Mouse (Mus musculus): ENCODE data around the gene Gpam. TPM values are rescaled to one million over a fixed set of nuclear protein-coding genes. Genes with fewer than 3 reads are reported as not detected.
A peak's percentile ranks its signal among the peaks of the same experiment; 100 is the strongest.

Gpam gene
- total and polyA plus RNA-seq, 3 experiments: 10.3 to 26.7 (median 24.8) TPM

DNA sequence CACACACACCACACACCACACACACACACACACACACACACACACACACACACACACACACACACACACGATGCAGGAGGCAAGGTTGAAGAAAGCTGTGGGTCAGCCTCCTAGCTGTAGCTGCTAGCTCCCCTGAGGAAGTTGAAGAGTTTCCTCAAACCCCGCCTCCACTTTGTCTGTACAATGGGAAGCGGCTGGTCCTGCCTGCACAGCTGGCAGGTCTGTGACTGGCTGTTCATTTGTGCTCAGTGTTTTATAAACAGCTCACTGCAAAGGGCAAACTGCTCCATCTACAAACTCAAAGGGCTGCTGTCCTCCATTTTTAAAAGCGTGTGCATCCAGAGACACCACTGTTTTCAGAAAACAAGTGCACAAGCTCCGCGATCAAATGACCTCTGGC, 63.8 kb downstream of the Gpam start:
- TF ChIP-seq TAL1 (conservative IDR thresholded peaks at IDR 0.05; ENCODE audit: low read depth, low read length): no peak
- no peak for TF ChIP-seq CTCF (IDR thresholded peaks at IDR 0.05; ENCODE audit: low read depth, low read length)
- no peak for TF ChIP-seq POLR2AphosphoS5 (IDR thresholded peaks at IDR 0.05; ENCODE audit: insufficient replicate concordance, low read depth, low read length)
- no peak for TF ChIP-seq GATA1 (IDR thresholded peaks at IDR 0.05; ENCODE audit: borderline replicate concordance, low read length)
- no peak for TF ChIP-seq GATA2 (IDR thresholded peaks at IDR 0.05; ENCODE audit: borderline replicate concordance, low read depth, low read length)
- Histone ChIP-seq H3K9me3 (replicated peaks) (0 out of 2 replicates have a peak, but pooled peaks cover 2% of the 10 kb centered on the region), H3K27me3 (ENCODE audit: insufficient read depth, low read length) (peaks cover 7% of the 10 kb centered on the region; the same call in 1 of the 2 replicates), H3K4me1 (ENCODE audit: insufficient read depth, low read depth, low read length) (no peaks in the 10 kb centered on the region; the same call in 1 of the 2 replicates), H3K4me3 (ENCODE audit: low read depth, low read length) (no peak overlapping the region), H3K36me3 (replicated peaks) (peaks cover 24% of the 10 kb centered on the region)
- DNase-seq (ENCODE audit: low spot score): no peak
- ATAC-seq (ENCODE audit: extremely low read depth, insufficient number of reproducible peaks, low FRiP score, poor library complexity, severe bottlenecking): peak; percentile 34; the same call in 1 of the 2 replicates

GRCm38 (mm10) chr19:55062501-55062900, 64.5 kb downstream of the Gpam start:
- DNase-seq (ENCODE audit: low spot score) (no peak), ATAC-seq (ENCODE audit: extremely low read depth, insufficient number of reproducible peaks, low FRiP score, poor library complexity, severe bottlenecking) (no peak)
- Histone ChIP-seq H3K36me3 (replicated peaks) (peaks cover 18% of the 10 kb centered on the region), H3K4me1 (ENCODE audit: insufficient read depth, low read depth, low read length) (no peaks in the 10 kb centered on the region; the same call in 1 of the 2 replicates), H3K4me3 (ENCODE audit: low read depth, low read length) (no peak overlapping the region), H3K27me3 (ENCODE audit: insufficient read depth, low read length) (peaks cover 7% of the 10 kb centered on the region; the same call in 1 of the 2 replicates), H3K9me3 (replicated peaks) (0 out of 2 replicates have a peak, but pooled peaks cover 2% of the 10 kb centered on the region)
- TF ChIP-seq CTCF (IDR thresholded peaks at IDR 0.05; ENCODE audit: low read depth, low read length): no peak
- TF ChIP-seq GATA1 (IDR thresholded peaks at IDR 0.05; ENCODE audit: borderline replicate concordance, low read length): no peak

GRCm38 (mm10) chr19:55061951-55062350, 65.1 kb downstream of the Gpam start:
- DNase-seq (ENCODE audit: low spot score) (peak; percentile 31), ATAC-seq (ENCODE audit: extremely low read depth, insufficient number of reproducible peaks, low FRiP score, poor library complexity, severe bottlenecking) (no peak)
- Histone ChIP-seq H3K4me1 (ENCODE audit: insufficient read depth, low read depth, low read length) (no peaks in the 10 kb centered on the region; the same call in 1 of the 2 replicates), H3K4me3 (ENCODE audit: low read depth, low read length) (no peak overlapping the region), H3K36me3 (replicated peaks) (peaks cover 13% of the 10 kb centered on the region), H3K27me3 (ENCODE audit: insufficient read depth, low read length) (peaks cover 7% of the 10 kb centered on the region; the same call in 1 of the 2 replicates), H3K9me3 (replicated peaks) (0 out of 2 replicates have a peak, but pooled peaks cover 2% of the 10 kb centered on the region)
- TF ChIP-seq POLR2AphosphoS5 (IDR thresholded peaks at IDR 0.05; ENCODE audit: insufficient replicate concordance, low read depth, low read length): no peak
- TF ChIP-seq GATA1 (IDR thresholded peaks at IDR 0.05; ENCODE audit: borderline replicate concordance, low read length): no peak
- no peak for TF ChIP-seq TAL1 (conservative IDR thresholded peaks at IDR 0.05; ENCODE audit: low read depth, low read length)
- TF ChIP-seq CTCF (IDR thresholded peaks at IDR 0.05; ENCODE audit: low read depth, low read length): no peak
- TF ChIP-seq GATA2 (IDR thresholded peaks at IDR 0.05; ENCODE audit: borderline replicate concordance, low read depth, low read length): no peak

DNA sequence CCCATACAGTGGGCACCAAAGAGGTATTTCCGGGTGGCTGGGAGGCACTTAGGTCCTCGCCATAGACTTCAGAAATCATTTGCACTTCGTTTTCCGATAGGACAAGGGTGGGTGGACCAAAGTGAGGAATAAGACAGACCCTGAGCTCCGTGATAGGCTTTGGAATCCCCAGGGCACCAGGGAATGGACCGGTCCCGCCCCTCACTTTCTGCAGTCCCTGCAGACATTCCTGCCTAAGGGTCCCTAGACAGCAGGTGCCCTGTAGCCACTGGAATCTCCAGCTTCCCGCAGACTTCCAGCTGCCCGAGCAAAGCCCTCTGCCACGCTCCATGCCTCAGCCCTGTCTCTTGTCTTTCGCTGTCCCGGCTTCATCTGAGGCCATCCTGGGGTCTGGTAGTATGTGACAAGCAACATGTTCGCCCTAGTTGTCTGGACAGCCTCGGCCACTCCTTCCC, 65.6 kb downstream of the Gpam start:
- Histone ChIP-seq H3K4me1 (ENCODE audit: insufficient read depth, low read depth, low read length) (no peaks in the 10 kb centered on the region; the same call in 1 of the 2 replicates), H3K27me3 (ENCODE audit: insufficient read depth, low read length) (peaks cover 7% of the 10 kb centered on the region; the same call in 1 of the 2 replicates), H3K4me3 (ENCODE audit: low read depth, low read length) (no peak overlapping the region), H3K9me3 (replicated peaks) (0 out of 2 replicates have a peak, but pooled peaks cover 2% of the 10 kb centered on the region), H3K36me3 (replicated peaks) (peaks cover 8% of the 10 kb centered on the region)
- ATAC-seq (ENCODE audit: extremely low read depth, insufficient number of reproducible peaks, low FRiP score, poor library complexity, severe bottlenecking) (no peak), DNase-seq (ENCODE audit: low spot score) (no peak)
- TF ChIP-seq TAL1 (conservative IDR thresholded peaks at IDR 0.05; ENCODE audit: low read depth, low read length) (no peak), POLR2AphosphoS5 (IDR thresholded peaks at IDR 0.05; ENCODE audit: insufficient replicate concordance, low read depth, low read length) (no peak), CTCF (IDR thresholded peaks at IDR 0.05; ENCODE audit: low read depth, low read length) (no peak), GATA1 (IDR thresholded peaks at IDR 0.05; ENCODE audit: borderline replicate concordance, low read length) (no peak), GATA2 (IDR thresholded peaks at IDR 0.05; ENCODE audit: borderline replicate concordance, low read depth, low read length) (no peak)

- Histone ChIP-seq H3K4me1 (ENCODE audit: insufficient read depth, low read depth, low read length) (no peaks in the 10 kb centered on the region; the same call in 1 of the 2 replicates), H3K27me3 (ENCODE audit: insufficient read depth, low read length) (peaks cover 7% of the 10 kb centered on the region; the same call in 1 of the 2 replicates), H3K36me3 (replicated peaks) (peaks cover 3% of the 10 kb centered on the region), H3K9me3 (replicated peaks) (0 out of 2 replicates have a peak, but pooled peaks cover 2% of the 10 kb centered on the region), H3K4me3 (ENCODE audit: low read depth, low read length) (no peak overlapping the region)
- ATAC-seq (ENCODE audit: extremely low read depth, insufficient number of reproducible peaks, low FRiP score, poor library complexity, severe bottlenecking): no peak
- TF ChIP-seq POLR2AphosphoS5 (IDR thresholded peaks at IDR 0.05; ENCODE audit: insufficient replicate concordance, low read depth, low read length) (no peak), CTCF (IDR thresholded peaks at IDR 0.05; ENCODE audit: low read depth, low read length) (peak; percentile 71)
- DNase-seq (ENCODE audit: low spot score): peak; percentile 53
These were observed 66.1 kb downstream of the Gpam start for GRCm38 (mm10) chr19:55060964-55061363.

DNA sequence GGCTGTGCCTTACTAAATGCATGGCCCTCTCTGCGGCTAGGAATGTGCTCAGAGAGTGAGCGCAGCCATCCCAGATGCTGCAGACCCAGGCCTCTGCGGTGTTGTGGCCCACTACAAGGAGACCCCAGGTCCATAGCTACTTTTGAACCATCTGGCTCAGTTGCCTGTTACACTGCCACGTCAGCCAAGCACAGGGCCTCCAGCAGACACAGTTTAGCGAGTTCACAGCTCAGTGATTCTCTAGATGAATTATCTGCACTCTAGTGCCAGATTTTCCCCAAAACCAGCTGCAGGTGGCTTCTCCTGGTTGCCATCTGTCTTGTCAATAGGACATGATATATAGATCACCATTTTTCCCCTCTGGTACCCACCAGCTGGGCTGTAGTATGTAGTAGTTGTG, 69.6 kb downstream of the Gpam start:
- ATAC-seq (ENCODE audit: extremely low read depth, insufficient number of reproducible peaks, low FRiP score, poor library complexity, severe bottlenecking) (no peak), DNase-seq (ENCODE audit: low spot score) (no peak)

More for the DNA sequence above, 69.6 kb downstream of the Gpam start:
- Histone ChIP-seq H3K4me3 (ENCODE audit: low read depth, low read length) (no peak overlapping the region), H3K36me3 (replicated peaks) (no peaks in the 10 kb centered on the region), H3K9me3 (replicated peaks) (0 out of 2 replicates have a peak, but pooled peaks cover 2% of the 10 kb centered on the region), H3K4me1 (ENCODE audit: insufficient read depth, low read depth, low read length) (no peaks in the 10 kb centered on the region), H3K27me3 (ENCODE audit: insufficient read depth, low read length) (peaks cover 7% of the 10 kb centered on the region; the same call in 1 of the 2 replicates)
- no peak for TF ChIP-seq GATA1 (IDR thresholded peaks at IDR 0.05; ENCODE audit: borderline replicate concordance, low read length)
- no peak for TF ChIP-seq POLR2AphosphoS5 (IDR thresholded peaks at IDR 0.05; ENCODE audit: insufficient replicate concordance, low read depth, low read length)
- no peak for TF ChIP-seq CTCF (IDR thresholded peaks at IDR 0.05; ENCODE audit: low read depth, low read length)
- TF ChIP-seq TAL1 (conservative IDR thresholded peaks at IDR 0.05; ENCODE audit: low read depth, low read length): no peak
- no peak for TF ChIP-seq GATA2 (IDR thresholded peaks at IDR 0.05; ENCODE audit: borderline replicate concordance, low read depth, low read length)

All from G1E (cell line).